Comparison of ENCODE assay signal across 17 mouse cellular contexts in genomic region chr5:17247732-17248606, GRCm38 (mm10).
DNase-seq lines count a peak whose midpoint lies in the region; ATAC-seq and TF ChIP-seq lines count a peak whose summit lies in the region.
"Had no signal": no experiment of that assay in that cellular context is flagged by ENCODE, and none has a peak within 500 bp of the region (broad histone marks: within the 10 kb centered on the region; RNA-seq: fewer than 3 reads in every experiment).

No protein-coding gene starts in this region.

- no peaks in the 10 kb centered on the region for H3K4me1 ChIP-seq in kidney, embryonic 16.5 days (ENCODE audit: insufficient read depth, low read length)
- H3K4me1 ChIP-seq: forebrain, embryonic 15.5 days; hindbrain, embryonic 10.5 days; limb, embryonic 13.5 days; lung, embryonic 15.5 days had no signal

- WGBS in kidney, embryonic 16.5 days = 47% methylated on average over 5 of the region's 5 CpGs
- 30% methylated on average over 5 of the region's 5 CpGs for WGBS in large intestine, adult 2 months

- TF ChIP-seq CTCF in gastrocnemius, adult 2 months (IDR thresholded peaks at IDR 0.05) = no peak
- TF ChIP-seq CTCF in left cerebral cortex, adult 2 months (IDR thresholded peaks at IDR 0.05) = no peak

- ATAC-seq in kidney, embryonic 16.5 days (ENCODE audit: low FRiP score, low TSS enrichment) = no peak
- ATAC-seq: forebrain, embryonic 15.5 days; midbrain, embryonic 16.5 days had no signal

- no peak overlapping the region for H3K4me3 ChIP-seq in kidney, embryonic 16.5 days (ENCODE audit: low read length)
- H3K4me3 ChIP-seq in gastrocnemius, adult 2 months = no peak overlapping the region
- H3K4me3 ChIP-seq in left cerebral cortex, adult 2 months = no peak overlapping the region
- H3K4me3 ChIP-seq: forebrain, embryonic 15.5 days; hindbrain, embryonic 10.5 days; limb, embryonic 13.5 days; lung, embryonic 15.5 days had no signal

- H3K36me3 ChIP-seq in kidney, embryonic 16.5 days (ENCODE audit: insufficient read depth, low read length) = no peaks in the 10 kb centered on the region
- H3K36me3 ChIP-seq: forebrain, embryonic 15.5 days; hindbrain, embryonic 10.5 days; limb, embryonic 13.5 days; lung, embryonic 15.5 days had no signal

- H3K4me2 ChIP-seq in kidney, embryonic 16.5 days (replicated peaks; ENCODE audit: low read depth, low read length) = no peak overlapping the region
- H3K4me2 ChIP-seq: forebrain, embryonic 15.5 days; limb, embryonic 13.5 days; lung, embryonic 15.5 days had no signal

- no peak overlapping the region for H3K27ac ChIP-seq in kidney, embryonic 16.5 days (ENCODE audit: low read length)
- peak overlapping the region; percentile 9 for H3K27ac ChIP-seq in gastrocnemius, adult 2 months
- H3K27ac ChIP-seq in left cerebral cortex, adult 2 months = no peak overlapping the region
- H3K27ac ChIP-seq: forebrain, embryonic 15.5 days; hindbrain, embryonic 10.5 days; limb, embryonic 13.5 days; liver, embryonic 14.5 days; lung, embryonic 15.5 days had no signal

- DNase-seq in kidney, postnatal 36 days = peak; percentile 39 to 45
- peak; percentile 61 for DNase-seq in gastrocnemius, adult 2 months
- DNase-seq in gastrocnemius, postnatal 14 days = peak; percentile 30
- peak; percentile 46 for DNase-seq in large intestine, adult 2 months (ENCODE audit: low read depth, low spot score)
- no peak for DNase-seq in left cerebral cortex, adult 2 months (ENCODE audit: extremely low spot score in 1 of 2, low spot score in 2 of 2)
- DNase-seq in urinary bladder, postnatal 25 days (ENCODE audit: low spot score) = no peak
- DNase-seq: adrenal gland, adult 2 months; cerebellum, adult 9-11 months; layer of hippocampus, adult 9-11 months; thymus, postnatal 14 days had no signal

- H3K27me3 ChIP-seq in kidney, embryonic 16.5 days (ENCODE audit: insufficient read depth, low read length) = no peaks in the 10 kb centered on the region
- H3K27me3 ChIP-seq: forebrain, embryonic 15.5 days; limb, embryonic 13.5 days; lung, embryonic 15.5 days had no signal

- intact Hi-C loops in gastrocnemius, adult 2 months (cut with DNase I) = no loop called here
- intact Hi-C loops in gastrocnemius, postnatal 14 days (cut with DNase I; ENCODE audit: low total_unique reads) = no loop called here
- intact Hi-C loops in left cerebral cortex, adult 2 months (cut with DNase I) = no loop called here

- no peaks in the 10 kb centered on the region for H3K9me3 ChIP-seq in kidney, embryonic 16.5 days (ENCODE audit: low read length)
- H3K9me3 ChIP-seq: forebrain, embryonic 15.5 days; hindbrain, embryonic 10.5 days; limb, embryonic 13.5 days; lung, embryonic 15.5 days had no signal

- H3K9ac ChIP-seq in kidney, embryonic 16.5 days (replicated peaks; ENCODE audit: low read length) = no peak overlapping the region
- H3K9ac ChIP-seq: forebrain, embryonic 15.5 days; limb, embryonic 13.5 days; liver, embryonic 14.5 days; lung, embryonic 15.5 days had no signal

Comparison
In these comparisons a context has a peak if more than half of its experiments do, and no peak if none do; other contexts are left out.
1. DNase-seq: peak in kidney, postnatal 36 days (2 of 2), gastrocnemius, adult 2 months (single experiment), gastrocnemius, postnatal 14 days (single experiment) and large intestine, adult 2 months (single experiment); none in left cerebral cortex, adult 2 months (0 of 2) and urinary bladder, postnatal 25 days (single experiment).